Mouse (Mus musculus) thymus, postnatal 0 days (tissue): Measurements from ENCODE around the gene Usb1. TPM values are rescaled to one million over a fixed set of nuclear protein-coding genes. Genes with fewer than 3 reads are reported as not detected.

Source experiments
- DNase-seq: peaks from one replicate; pipeline ENCODE4 v3.0.0-alpha.2; 2015; ENCODE audit warnings: low spot score
- polyA plus RNA-seq: library from polyadenylated mRNA; unstranded; fragments of >200 nt; fragmentation: Nextera tagmentation; extraction: Ambion mirVana; gene quantifications from 2 replicates; pipeline ENCODE4 v1.2.1, GENCODE M21; 2015

Usb1 gene
- polyA plus RNA-seq, 1 experiment from 2014 or later: 34.1 TPM

DNA sequence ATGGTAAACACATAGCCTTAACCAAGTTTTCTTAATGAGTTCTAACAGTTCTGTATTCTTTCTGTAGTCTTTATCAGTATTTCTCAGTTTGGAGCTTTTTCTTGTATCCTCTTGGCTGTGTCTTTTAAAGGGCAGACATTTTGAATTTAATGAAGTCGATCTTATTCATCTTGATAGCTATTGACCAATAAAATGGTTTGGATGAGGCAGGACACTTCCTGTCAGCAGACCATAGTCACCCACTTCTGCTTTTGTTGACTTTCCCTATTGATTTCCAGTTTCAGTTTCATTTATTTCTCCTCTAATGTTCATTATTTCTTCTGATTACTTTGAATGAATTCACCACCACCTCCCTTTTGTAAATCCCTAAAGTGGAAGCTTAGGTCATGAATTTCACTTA is 3.6 kb downstream of the Usb1 start:
- DNase-seq: no peak

DNA sequence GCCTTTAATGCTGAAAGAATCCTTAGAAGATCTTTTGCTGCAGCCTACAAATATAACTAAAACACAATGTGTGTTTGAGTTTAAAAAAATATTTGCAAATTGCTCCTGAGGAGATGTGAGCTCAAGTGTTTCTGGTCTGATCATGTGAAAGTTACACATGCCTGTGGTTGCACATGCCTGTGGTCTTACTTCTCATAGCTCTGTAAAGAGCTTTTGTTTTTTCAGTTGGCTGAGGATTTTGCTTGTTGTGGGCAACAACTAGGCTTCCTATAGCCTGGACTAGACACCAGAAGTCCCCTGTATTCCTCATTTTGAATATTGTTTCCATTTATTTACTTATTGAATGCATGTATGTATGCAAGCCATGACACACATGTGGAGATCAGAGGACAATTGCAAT is 4.3 kb downstream of the Usb1 start:
- no peak for DNase-seq

DNA sequence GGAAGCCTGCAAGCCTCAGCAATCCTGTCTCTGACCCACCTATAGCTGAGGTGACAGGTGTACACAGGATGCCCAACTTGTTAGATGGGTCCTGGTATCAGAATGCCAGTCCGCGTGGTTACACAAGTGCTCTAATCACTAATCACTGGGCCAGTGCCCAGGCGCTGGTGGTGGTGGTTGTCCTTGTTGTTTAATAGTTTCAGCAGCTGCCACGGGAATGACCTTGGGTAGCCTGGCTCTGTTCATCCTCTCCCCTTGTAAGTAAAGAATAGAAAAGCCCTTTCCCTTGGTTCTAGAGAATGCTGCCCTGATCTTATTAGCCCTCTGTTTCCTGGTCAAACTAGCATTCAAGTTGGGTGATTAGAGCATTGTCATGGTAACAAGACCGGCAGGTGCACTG is 9.6 kb downstream of the Usb1 start:
- DNase-seq: no peak

DNA sequence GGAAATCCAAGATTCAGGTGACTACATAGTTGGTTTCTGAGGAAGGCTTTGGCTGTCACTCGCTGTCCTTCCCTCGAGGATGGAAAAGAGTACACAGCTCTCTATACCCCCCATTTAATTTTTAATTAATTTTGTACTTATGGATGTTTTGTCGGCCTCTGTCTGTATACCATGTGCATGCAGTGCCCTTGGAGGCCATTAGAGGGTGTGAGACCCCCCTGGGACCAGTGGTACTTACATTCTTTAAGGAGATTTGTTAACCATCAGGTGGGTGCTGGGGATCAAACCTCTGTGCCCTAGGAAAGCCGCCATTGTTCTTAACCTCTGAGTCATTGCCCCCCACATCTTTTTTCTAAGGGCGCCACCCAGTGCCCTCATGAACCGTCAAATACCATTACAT is 12.6 kb downstream of the Usb1 start:
- no peak for DNase-seq

DNA sequence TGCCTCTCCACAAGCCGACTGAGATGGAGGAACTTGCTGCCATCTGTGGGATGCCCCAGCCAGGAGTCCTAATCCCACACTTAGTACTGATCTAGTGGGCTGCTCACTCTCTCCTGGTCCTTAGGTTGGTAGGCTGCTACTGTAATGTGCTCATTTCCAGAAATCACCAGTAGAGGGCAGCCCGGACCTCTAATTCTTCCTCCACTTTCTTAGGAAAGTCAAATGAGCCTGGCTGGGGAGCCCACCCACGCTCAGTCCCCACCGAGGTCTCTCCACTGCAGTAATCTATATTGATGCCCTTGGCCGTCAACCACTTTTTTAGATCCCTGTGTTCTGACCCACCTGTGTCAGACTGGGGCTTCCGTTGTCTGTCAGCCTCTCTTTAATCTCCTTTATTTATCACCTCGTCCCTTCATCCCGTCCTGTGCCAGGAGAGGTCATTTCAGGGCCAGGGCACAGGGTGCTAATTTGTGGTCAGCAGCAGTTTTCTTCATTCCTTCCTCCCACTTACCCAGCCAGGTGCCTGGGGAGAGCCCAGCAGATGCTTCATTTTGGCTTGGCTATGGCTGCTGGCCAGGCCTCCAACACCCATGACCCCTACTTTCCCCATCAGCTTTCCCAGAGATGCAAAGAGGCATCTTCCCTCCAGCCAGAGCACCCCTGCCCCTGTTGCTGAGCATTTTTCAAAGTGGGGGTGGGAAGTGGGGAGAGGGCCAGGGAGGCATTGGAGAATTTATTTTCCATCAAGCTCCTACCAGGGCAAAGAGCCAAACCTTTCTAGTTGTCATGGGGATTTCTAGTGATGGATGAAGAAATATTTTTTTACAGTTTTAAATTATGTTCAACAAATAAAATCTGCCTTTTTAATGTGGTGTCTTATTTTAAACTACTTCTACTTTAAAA is 14.8 kb downstream of the Usb1 start:
- DNase-seq: peak; percentile 74

DNA sequence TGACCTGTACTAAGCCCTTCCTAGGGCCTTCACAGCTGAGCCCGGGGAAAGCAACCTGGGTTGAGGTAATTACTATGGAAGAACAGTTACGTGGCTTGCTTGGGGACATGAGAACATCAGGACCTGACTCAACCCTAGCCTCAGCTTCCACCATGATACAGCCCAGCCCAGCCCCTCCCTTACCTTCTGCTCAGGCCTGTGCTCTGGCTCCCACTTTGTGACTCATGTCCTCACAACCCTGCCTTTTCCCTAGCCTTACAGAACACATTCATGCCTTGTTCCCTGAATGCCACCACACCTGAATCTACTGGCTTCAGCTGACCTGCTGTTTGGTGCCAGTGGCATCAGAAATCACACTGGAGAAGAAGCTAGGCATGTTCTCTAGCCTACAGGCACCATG is 16.3 kb downstream of the Usb1 start:
- no peak for DNase-seq

DNA sequence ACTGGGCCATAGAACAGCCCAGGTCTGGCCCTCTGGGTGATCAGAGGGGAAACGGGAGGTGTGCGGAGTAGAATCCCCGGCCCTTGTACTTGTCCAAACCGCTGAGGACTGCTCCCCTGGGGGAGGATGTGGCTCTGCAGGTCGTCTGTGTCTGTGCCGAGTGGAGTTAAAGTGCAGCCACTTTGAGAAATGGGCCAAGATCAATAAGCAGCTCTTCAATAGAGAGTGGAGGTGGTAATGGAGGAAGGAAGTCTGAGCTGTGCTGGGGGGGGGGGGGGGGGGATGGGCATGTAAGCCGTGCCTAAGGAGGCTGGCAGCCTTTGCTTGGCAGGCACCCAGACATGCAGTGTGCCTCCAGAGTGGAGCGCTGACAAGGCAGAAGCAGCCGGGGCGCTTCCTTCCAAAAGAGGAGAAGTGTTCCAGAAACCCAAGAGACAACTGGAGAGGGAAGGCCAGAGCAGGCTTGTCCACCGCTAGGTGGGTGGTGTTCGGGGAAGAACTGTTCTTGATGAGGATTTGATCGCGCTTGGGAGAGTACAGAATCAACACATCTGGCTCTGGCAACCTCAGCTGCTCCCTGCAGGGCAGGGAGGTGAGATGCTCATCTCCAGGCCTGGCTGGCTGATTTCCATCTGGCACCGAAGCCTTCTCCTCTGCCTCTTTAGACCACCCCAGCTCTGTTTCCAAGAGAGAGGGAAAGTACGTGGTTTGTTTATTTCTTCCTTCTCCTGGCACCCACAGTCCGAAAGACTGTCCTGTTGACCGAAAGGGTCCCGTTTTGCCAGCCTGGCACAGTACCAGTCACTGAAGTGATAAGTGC is 16.9 kb downstream of the Usb1 start:
- DNase-seq: no peak

DNA sequence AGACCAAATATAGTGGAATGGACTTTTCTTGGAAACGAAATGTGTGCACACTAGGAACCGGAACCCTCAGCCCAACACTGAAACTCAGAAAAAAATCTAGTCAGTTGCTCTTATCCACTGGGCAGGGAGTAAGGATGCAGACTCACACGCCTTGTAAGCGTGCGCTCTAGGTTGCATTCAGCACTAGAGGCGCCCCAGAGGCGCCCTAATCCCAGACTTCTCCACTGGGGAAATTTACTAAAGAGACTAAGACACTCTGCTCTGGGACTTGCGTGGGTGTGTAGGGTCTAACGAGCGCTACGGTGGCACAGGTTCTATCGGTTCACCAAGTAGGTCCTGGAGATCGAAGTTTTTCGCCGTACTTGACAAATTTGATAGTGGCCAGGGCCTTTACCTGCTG is 19.4 kb downstream of the Usb1 start:
- no peak for DNase-seq

DNA sequence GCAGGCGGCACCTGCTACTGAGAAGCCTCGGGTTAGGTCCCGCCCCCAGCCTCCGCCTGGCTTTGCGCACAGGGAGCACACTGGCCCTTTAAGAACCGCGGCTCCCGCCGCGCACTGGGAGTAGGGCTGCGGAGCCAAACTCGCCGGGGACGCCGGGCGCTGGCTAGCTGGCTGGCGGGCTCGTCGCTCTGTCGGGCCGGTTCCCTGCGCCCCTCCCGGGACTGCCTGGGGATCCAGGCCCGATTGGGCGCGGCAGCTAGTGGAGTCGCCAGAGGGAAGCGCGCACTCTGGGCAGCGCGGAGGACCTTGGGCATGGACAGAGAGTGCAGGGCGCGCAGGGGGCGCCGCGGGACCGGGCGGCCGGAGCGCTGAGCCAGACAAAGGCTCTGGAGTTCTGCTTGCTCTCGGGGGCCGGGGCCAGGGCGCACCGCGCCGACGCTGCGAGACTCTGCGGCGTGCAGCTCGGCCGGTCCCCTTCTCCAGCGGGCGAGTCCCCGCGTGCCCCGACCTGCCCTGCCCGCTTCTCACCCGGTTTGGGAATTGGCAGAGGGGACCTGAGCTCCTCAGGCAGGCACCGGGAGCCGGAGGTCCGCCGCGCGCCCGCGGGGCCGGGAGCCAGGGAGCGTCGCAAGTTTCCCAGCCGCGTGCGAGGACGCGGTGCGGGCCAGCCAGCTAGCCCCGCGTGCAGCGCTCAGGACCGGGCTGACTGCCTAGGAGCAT is 20.2 kb downstream of the Usb1 start, which contains the start of gene Mmp15:
Mmp15 (plus strand) TSS at position 118 of the 720 bp plus-strand sequence.
- peak; percentile 31 for DNase-seq

DNA sequence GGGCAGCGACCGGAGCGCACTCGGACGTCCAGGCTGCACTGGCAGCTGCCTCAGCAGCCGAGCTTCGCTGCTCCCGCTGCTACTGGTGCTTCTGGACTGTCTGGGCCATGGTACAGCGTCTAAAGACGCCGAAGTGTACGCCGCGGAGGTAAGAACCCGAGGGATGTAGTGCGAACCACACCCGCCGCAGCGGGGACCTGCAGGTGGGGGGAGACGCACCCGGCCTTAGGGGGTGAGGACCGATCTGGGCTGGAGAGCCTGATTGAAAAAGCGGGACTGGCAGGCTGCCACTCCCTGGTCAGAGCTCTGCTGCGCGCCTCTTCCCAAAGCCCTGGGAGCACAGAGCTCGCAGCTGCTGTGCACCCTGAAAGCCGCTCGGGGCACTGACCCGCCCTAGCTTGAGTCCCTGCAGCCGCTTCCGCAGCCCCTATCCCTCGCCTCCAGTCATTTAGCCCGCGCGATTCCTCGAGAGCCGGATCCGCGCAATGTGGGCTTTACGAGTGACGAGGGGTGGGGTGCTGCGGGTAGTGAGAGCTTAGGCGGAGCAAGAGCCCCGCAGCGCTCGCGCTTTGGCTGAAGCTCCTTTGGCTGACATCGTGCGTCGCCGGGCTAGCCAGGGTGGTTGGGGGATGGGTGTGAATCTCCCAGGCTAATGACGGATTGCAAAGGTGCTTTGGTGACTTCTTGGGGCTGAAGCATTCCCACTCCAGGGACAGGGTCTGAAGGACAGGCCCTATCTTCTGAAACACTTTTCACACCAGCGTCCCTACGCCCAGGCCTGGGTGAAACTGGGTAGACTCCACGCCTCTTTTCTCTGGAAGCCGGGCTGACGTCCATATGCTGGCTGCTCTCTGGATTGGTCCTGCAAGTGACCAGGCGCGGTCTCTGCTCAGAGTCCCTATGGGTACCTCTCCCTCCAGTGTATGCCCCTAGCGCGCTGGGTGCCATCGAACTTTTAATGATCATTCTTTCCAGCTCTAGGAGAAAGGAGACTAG is 21.1 kb downstream of the Usb1 start:
- DNase-seq: no peak

DNA sequence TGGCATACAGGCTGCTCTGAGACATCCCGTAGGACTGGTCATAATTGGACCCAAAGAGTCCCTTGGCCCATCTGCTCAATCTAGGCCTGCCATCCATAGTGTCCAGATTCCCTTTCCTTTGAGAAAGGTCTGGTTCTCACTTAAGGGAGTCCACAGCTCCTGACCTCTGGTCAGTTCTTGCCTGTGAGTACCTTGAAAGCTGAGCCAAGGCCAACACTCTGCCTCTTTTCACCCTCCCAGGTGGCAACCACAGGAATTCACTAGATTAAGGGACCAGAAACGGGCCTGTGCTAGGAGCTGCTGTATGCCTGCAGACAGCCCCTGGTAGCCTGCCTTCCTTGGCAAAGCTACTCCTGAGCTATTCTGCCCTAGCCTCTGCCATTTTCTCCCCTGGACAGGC is 22.5 kb downstream of the Usb1 start:
- no peak for DNase-seq

DNA sequence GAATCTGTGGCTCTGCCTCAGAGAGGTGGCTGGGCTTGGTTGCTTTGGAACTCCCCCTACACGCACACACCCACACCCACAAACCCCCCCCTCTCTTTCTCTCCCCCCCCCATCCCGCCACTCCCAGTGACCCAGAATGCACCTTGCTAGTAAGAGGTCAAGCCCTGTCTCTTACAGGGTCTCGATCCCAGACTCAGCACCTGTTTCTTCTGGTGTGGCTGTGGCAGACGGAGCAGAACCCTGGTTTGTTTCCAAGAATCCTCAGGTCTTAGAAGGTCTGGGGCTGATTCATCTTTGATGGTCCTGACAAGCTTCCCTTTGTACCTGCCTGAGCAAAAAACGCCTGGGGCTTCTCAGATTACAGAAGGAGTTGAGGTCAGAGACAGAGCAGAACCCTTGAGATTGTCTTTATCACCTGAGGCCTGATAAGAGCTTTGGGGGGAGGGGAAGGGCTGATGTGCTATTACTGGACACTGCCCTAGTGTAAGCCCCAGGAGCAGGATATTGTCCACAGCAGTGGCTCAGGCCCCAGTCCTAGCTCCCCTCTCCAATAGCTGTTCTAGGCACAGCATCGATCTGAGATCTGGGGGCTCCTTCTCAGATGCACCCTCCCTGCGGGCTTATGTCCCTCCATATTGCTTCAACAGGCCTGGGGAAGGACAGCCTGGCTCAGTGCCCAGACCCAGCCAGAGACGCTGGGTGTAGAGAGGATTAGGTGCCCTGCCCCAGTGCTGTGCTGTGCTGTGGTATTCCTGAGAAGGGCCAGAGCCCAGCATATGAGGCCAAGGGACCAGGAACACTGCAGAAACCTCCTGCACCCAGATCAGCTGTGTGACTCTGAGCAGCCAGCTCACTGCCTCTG is 26.7 kb downstream of the Usb1 start:
- no peak for DNase-seq

DNA sequence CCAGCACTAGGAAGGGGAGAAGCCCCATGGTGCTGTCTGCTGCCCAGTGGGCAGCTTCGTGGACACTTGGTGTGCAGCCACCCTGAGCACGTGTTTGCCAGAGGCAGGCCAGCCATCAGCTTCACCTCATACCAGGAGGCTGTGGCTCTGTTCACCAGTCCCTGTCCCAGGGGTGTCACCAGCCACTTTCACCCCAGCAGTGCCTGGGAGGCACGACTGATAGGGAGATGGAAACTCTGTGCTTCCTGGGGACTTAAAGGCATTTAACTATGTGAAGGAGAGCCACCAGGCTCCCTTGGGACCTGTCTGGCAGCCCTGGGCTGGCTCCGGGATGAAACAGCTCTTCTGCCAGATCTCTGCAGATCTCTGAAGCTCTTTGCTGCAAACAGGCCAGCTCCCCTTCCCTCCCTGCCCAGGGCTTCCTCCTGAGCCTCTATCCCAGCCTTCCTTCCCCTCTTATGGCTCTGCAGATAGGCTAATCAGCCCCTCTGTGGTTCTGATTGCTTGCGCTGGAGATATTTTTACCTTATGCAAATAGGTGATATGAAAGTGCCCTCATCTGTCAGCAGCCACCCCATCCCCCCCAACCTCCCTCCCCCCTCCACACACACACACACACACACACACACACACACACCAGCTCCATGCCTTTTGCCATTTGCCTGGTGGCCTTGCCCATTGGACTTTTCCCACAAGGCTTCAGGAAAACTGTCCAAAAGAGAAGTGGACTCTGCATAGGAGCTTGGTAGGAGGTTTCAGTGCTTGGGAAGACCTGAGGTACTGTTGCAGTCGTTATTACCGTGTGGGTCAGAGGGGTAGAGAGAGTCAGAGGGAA is 28.3 kb downstream of the Usb1 start:
- no peak for DNase-seq

DNA sequence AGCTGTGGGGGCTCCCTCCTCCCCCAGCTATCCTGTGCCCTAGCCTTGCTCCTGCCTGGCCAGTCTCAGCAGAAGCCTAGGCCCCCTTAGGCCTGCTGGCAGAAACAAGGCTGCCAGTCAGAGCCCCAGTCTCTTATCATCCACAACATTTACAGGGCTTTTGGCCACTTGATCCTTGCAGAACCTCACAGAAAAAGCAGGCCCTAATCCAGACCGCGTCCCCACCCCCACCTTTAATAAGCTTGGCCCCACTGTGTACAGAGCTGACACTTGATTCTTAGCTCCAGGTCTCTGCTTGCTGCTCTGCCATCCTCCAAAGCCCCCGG is 28.9 kb downstream of the Usb1 start:
- DNase-seq: no peak

DNA sequence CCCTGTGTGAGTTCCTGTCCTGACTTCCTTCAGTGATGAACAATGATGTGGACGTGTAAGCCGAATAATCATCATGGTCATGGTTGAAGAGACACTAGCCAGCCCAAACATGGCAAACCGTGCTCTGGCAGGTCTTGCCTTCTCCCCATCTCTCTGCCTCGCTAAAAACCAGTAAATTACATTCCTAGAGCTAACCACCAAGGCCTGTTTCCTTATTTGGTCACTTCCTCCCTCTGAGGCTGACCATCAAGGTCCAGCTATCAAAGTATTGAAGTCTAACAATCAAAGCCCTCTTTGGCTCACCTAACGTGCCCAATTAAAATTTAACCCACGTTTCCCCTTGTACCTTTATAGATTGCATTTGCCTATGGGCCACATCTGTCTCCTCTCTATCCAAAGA is 30.2 kb downstream of the Usb1 start:
- no peak for DNase-seq

DNA sequence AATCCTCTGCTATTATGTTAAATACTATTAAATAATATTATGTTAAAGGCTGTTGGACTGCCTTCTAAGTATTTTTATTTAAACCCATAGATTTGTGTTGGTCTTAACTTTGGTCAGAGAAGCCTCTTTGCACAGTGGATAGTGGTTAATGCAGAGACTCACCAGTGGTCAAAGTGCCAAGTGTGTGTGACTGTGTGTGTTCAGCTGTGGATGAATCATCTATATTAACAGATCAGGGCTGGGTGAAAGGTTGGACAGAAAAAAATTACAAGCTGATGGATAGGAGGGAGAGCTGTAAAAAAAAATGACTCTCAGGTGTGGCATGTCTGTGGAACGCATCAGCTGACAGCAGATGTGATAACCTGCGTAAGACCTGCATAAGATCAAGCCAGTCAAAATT is 31.8 kb downstream of the Usb1 start:
- no peak for DNase-seq

DNA sequence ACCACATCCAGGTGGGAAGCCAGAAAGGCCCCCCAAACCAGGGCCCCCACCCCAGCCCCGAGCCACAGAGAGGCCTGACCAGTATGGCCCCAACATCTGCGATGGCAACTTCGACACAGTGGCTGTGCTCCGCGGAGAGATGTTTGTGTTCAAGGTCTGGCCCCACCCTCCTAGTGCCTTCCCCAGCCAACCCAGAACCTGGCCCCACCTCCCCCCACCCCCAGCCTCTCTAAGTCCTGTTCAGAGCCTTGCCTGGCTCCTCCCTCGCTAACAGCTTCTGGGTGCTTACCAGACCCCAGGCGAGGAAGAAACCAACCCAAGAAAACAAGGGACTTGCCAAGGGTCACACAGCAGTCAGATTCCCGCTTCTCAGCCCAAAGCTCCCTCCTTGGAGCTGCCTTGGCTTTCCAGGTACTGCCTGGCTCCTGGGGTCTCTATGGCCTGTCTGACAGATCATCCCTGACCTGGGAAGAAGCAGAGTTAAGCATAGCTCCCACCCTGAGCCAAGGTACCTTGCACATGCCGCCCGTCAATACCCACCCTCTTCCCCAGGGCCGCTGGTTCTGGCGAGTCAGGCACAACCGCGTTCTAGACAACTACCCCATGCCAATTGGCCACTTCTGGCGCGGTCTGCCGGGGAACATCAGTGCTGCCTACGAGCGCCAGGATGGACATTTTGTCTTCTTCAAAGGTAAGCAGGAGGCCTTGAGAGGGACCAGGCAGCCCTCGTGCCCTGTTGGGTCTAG is 37.7 kb downstream of the Usb1 start:
- DNase-seq: peak; percentile 88

DNA sequence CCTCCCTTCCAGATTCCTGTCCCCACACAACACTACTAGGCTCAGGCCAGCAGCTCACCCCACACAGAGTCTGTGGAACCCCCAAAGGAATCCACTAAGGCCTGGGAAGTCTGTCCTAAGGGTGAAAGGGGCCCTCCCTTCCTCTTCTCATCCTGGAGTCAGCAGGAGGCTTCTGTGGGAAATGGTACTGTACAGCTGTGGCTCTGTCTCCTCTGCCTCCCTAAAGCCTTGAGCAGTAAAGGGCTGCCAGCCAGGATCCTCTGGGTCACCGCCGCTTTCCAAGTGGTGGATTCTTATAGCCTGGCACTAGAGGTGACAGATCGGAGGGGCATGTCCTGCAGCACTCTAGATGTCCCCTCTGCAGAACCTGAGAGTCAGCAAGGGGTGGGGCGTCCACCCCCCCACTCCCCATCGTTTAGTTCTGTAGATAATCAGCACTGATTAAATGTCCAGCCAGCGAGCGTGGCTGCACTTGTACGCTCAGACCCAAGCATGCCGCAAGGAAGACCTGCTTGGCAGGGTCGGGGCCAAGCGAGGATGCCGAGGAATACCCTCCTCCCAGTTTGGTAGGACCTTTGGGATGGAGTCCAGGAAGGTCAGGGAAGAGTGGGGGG is 41.4 kb downstream of the Usb1 start:
- DNase-seq: no peak
